Mouse (Mus musculus): ENCODE data around the gene Zbtb46. TPM values are rescaled to one million over a fixed set of nuclear protein-coding genes. Genes with fewer than 3 reads are reported as not detected.
A peak's percentile ranks its signal among the peaks of the same experiment; 100 is the strongest.

Gene Zbtb46
- polyA plus RNA-seq, 1 experiment from 2014 or later, result 15.5 TPM

GRCm38 (mm10) chr2:181392600-181393213 is 66.5 kb downstream of the Zbtb46 start:
- H3K9me3 ChIP-seq (replicated peaks), result no peaks in the 10 kb centered on the region
- no peak overlapping the region for H3K9ac ChIP-seq
- ATAC-seq, result peak; percentile 72
- H3K27me3 ChIP-seq (replicated peaks), result no peaks in the 10 kb centered on the region
- WGBS (ENCODE audit: insufficient replicate concordance), result 31% methylated on average over 4 of the region's 4 CpGs
- peak overlapping the region; percentile 17; the same call in 1 of the 2 replicates for H3K27ac ChIP-seq
- H3K4me1 ChIP-seq, result no peaks in the 10 kb centered on the region
- H3K4me2 ChIP-seq, result no peak overlapping the region
- H3K36me3 ChIP-seq, result peaks cover 70% of the 10 kb centered on the region
- no peak overlapping the region for H3K4me3 ChIP-seq

- H3K4me1 ChIP-seq, result no peaks in the 10 kb centered on the region
- WGBS (ENCODE audit: insufficient replicate concordance), result 75% methylated on average over 2 of the region's 2 CpGs
- H3K27me3 ChIP-seq (replicated peaks), result no peaks in the 10 kb centered on the region
- no peaks in the 10 kb centered on the region for H3K9me3 ChIP-seq (replicated peaks)
- H3K4me2 ChIP-seq, result no peak overlapping the region
- no peak overlapping the region for H3K4me3 ChIP-seq
- H3K9ac ChIP-seq, result no peak overlapping the region
- no peak for ATAC-seq
- no peak overlapping the region for H3K27ac ChIP-seq
- H3K36me3 ChIP-seq, result peaks cover 77% of the 10 kb centered on the region
Observed at GRCm38 (mm10) chr2:181391541-181391940, 67.7 kb downstream of the Zbtb46 start.

- peaks cover 82% of the 10 kb centered on the region for H3K36me3 ChIP-seq
- H3K9me3 ChIP-seq (replicated peaks), result no peaks in the 10 kb centered on the region
- ATAC-seq, result peak; percentile 27; the same call in 1 of the 2 replicates
- no peak overlapping the region for H3K9ac ChIP-seq
- WGBS (ENCODE audit: insufficient replicate concordance), result 88% methylated on average over 15 of the region's 15 CpGs
- H3K27ac ChIP-seq, result no peak overlapping the region
- H3K4me3 ChIP-seq, result no peak overlapping the region
- no peaks in the 10 kb centered on the region for H3K4me1 ChIP-seq
- no peak overlapping the region for H3K4me2 ChIP-seq
- H3K27me3 ChIP-seq (replicated peaks), result no peaks in the 10 kb centered on the region
Observed at GRCm38 (mm10) chr2:181391022-181391421, 68.2 kb downstream of the Zbtb46 start.

GRCm38 (mm10) chr2:181390136-181390870 is 68.9 kb downstream of the Zbtb46 start:
- H3K36me3 ChIP-seq, result peaks cover 84% of the 10 kb centered on the region

GRCm38 (mm10) chr2:181386663-181387210 is 72.5 kb downstream of the Zbtb46 start:
- WGBS (ENCODE audit: insufficient replicate concordance), result 85% methylated on average over 3 of the region's 4 CpGs
- H3K4me1 ChIP-seq, result no peaks in the 10 kb centered on the region
- no peak for ATAC-seq
- no peak overlapping the region for H3K9ac ChIP-seq
- H3K4me2 ChIP-seq, result no peak overlapping the region
- H3K27me3 ChIP-seq (replicated peaks), result no peaks in the 10 kb centered on the region
- H3K36me3 ChIP-seq, result peaks cover 87% of the 10 kb centered on the region
- H3K9me3 ChIP-seq (replicated peaks), result no peaks in the 10 kb centered on the region
- H3K27ac ChIP-seq, result no peak overlapping the region
- no peak overlapping the region for H3K4me3 ChIP-seq

More at GRCm38 (mm10) chr2:181390136-181390870, 68.9 kb downstream of the Zbtb46 start:
- Histone ChIP-seq H3K4me3 (no peak overlapping the region), H3K4me2 (no peak overlapping the region), H3K4me1 (no peaks in the 10 kb centered on the region), H3K9ac (no peak overlapping the region), H3K9me3 (replicated peaks) (no peaks in the 10 kb centered on the region), H3K27ac (no peak overlapping the region), H3K27me3 (replicated peaks) (no peaks in the 10 kb centered on the region)
- no peak for ATAC-seq
- WGBS (ENCODE audit: insufficient replicate concordance), result 73% methylated on average over 4 of the region's 4 CpGs

GRCm38 (mm10) chr2:181385885-181386284 is 73.3 kb downstream of the Zbtb46 start:
- 90% methylated on average over 3 of the region's 3 CpGs for WGBS (ENCODE audit: insufficient replicate concordance)
- no peak overlapping the region for H3K27ac ChIP-seq
- no peaks in the 10 kb centered on the region for H3K27me3 ChIP-seq (replicated peaks)
- no peak overlapping the region for H3K9ac ChIP-seq
- H3K4me1 ChIP-seq, result no peaks in the 10 kb centered on the region
- no peaks in the 10 kb centered on the region for H3K9me3 ChIP-seq (replicated peaks)
- H3K36me3 ChIP-seq, result peaks cover 87% of the 10 kb centered on the region
- H3K4me3 ChIP-seq, result no peak overlapping the region
- ATAC-seq, result no peak
- no peak overlapping the region for H3K4me2 ChIP-seq

- Histone ChIP-seq H3K4me3 (no peak overlapping the region), H3K9ac (no peak overlapping the region), H3K36me3 (peaks cover 87% of the 10 kb centered on the region), H3K9me3 (replicated peaks) (no peaks in the 10 kb centered on the region), H3K4me2 (no peak overlapping the region), H3K4me1 (no peaks in the 10 kb centered on the region), H3K27me3 (replicated peaks) (no peaks in the 10 kb centered on the region), H3K27ac (no peak overlapping the region)
- ATAC-seq, result no peak
- WGBS (ENCODE audit: insufficient replicate concordance), result 85% methylated on average over 4 of the region's 4 CpGs
Observed at GRCm38 (mm10) chr2:181384919-181385391, 74.3 kb downstream of the Zbtb46 start.

GRCm38 (mm10) chr2:181384463-181384862 is 74.8 kb downstream of the Zbtb46 start:
- no peaks in the 10 kb centered on the region for H3K9me3 ChIP-seq (replicated peaks)
- H3K27me3 ChIP-seq (replicated peaks), result no peaks in the 10 kb centered on the region
- H3K9ac ChIP-seq, result no peak overlapping the region
- no peak overlapping the region for H3K4me3 ChIP-seq
- no peak for ATAC-seq
- WGBS (ENCODE audit: insufficient replicate concordance), result 76% methylated on average over 7 of the region's 7 CpGs
- peaks cover 87% of the 10 kb centered on the region for H3K36me3 ChIP-seq
- H3K27ac ChIP-seq, result no peak overlapping the region
- H3K4me2 ChIP-seq, result no peak overlapping the region
- H3K4me1 ChIP-seq, result no peaks in the 10 kb centered on the region

GRCm38 (mm10) chr2:181381631-181382306 is 77.5 kb downstream of the Zbtb46 start:
- Histone ChIP-seq H3K27me3 (replicated peaks) (no peaks in the 10 kb centered on the region), H3K9ac (no peak overlapping the region), H3K4me1 (peaks cover 5% of the 10 kb centered on the region), H3K4me2 (no peak overlapping the region), H3K36me3 (peaks cover 91% of the 10 kb centered on the region), H3K4me3 (no peak overlapping the region), H3K9me3 (replicated peaks) (no peaks in the 10 kb centered on the region), H3K27ac (no peak overlapping the region; the same call in 1 of the 2 replicates)
- no peak for ATAC-seq
- WGBS (ENCODE audit: insufficient replicate concordance), result 90% methylated on average over 6 of the region's 6 CpGs

- WGBS (ENCODE audit: insufficient replicate concordance), result 77% methylated on average over 5 of the region's 5 CpGs
- Histone ChIP-seq H3K9me3 (replicated peaks) (no peaks in the 10 kb centered on the region), H3K4me3 (no peak overlapping the region), H3K9ac (no peak overlapping the region), H3K36me3 (peaks cover 84% of the 10 kb centered on the region), H3K4me1 (peaks cover 9% of the 10 kb centered on the region), H3K4me2 (no peak overlapping the region), H3K27me3 (replicated peaks) (no peaks in the 10 kb centered on the region), H3K27ac (no peak overlapping the region)
- no peak for ATAC-seq
Observed at GRCm38 (mm10) chr2:181381107-181381506, 78.1 kb downstream of the Zbtb46 start.

GRCm38 (mm10) chr2:181380251-181380650 is 79.0 kb downstream of the Zbtb46 start:
- Histone ChIP-seq H3K4me3 (no peak overlapping the region), H3K27me3 (replicated peaks) (no peaks in the 10 kb centered on the region), H3K27ac (no peak overlapping the region), H3K4me1 (peaks cover 9% of the 10 kb centered on the region), H3K9me3 (replicated peaks) (no peaks in the 10 kb centered on the region), H3K9ac (no peak overlapping the region), H3K4me2 (no peak overlapping the region), H3K36me3 (peaks cover 76% of the 10 kb centered on the region)
- no peak for ATAC-seq
- 84% methylated on average over 5 of the region's 5 CpGs for WGBS (ENCODE audit: insufficient replicate concordance)

GRCm38 (mm10) chr2:181379778-181380177 is 79.4 kb downstream of the Zbtb46 start, which contains the start of gene Lime1:
Gene Lime1, plus strand, starts transcription at chr2:181380078.
- H3K36me3 ChIP-seq, result peaks cover 71% of the 10 kb centered on the region
- H3K9ac ChIP-seq, result no peak within 1 kb of the TSS
- peaks cover 9% of the 10 kb centered on the region for H3K4me1 ChIP-seq
- no peak for ATAC-seq
- no peak within 1 kb of the TSS for H3K27ac ChIP-seq
- no peak within 1 kb of the TSS for H3K4me3 ChIP-seq
- WGBS (ENCODE audit: insufficient replicate concordance), result 90% methylated on average over 12 of the region's 12 CpGs
- no peak within 1 kb of the TSS for H3K4me2 ChIP-seq
- H3K27me3 ChIP-seq (replicated peaks), result no peaks in the 10 kb centered on the region
- H3K9me3 ChIP-seq (replicated peaks), result no peaks in the 10 kb centered on the region
